Mouse (Mus musculus) right cerebral cortex, postnatal 4 days (tissue): ENCODE results near the gene Gm6803.
"Not testable (repeated sequence)": the region's sequence is repeated elsewhere in the genome, so short reads cannot be mapped to it uniquely, and the experiment has no call there.

Source experiments
- DNase-seq: peaks from one replicate; pipeline ENCODE4 v3.0.0-alpha.2; 2022

Gene Gm6803

GRCm38 (mm10) chr12:88018671-88019070 lies at the start of gene Gm6803:
Gene Gm6803, minus strand, starts transcription at chr12:88018771.
- DNase-seq: not testable (repeated sequence)

- not testable (repeated sequence) for DNase-seq
Observed at GRCm38 (mm10) chr12:88045226-88045625, 26.7 kb upstream of the Gm6803 start.

- not testable (repeated sequence) for DNase-seq
Observed at GRCm38 (mm10) chr12:88039703-88040102, 21.1 kb upstream of the Gm6803 start.

GRCm38 (mm10) chr12:88039062-88039461 lies 20.5 kb upstream of the Gm6803 start:
- DNase-seq: not testable (repeated sequence)

GRCm38 (mm10) chr12:88032250-88032649 lies 13.7 kb upstream of the Gm6803 start:
- DNase-seq: not testable (repeated sequence)

- not testable (repeated sequence) for DNase-seq
Observed at GRCm38 (mm10) chr12:88026704-88027103, 8.1 kb upstream of the Gm6803 start, which contains the start of gene Gm2056. Gene Gm2056, plus strand, starts transcription at chr12:88027004.

- DNase-seq: not testable (repeated sequence)
Observed at GRCm38 (mm10) chr12:88011548-88011947, 7.0 kb downstream of the Gm6803 start, which contains the start of gene Gm2075. Gene Gm2075, plus strand, starts transcription at chr12:88011848.

GRCm38 (mm10) chr12:88004118-88004517 lies 14.5 kb downstream of the Gm6803 start:
- not testable (repeated sequence) for DNase-seq

GRCm38 (mm10) chr12:87984000-87984399 lies 34.6 kb downstream of the Gm6803 start:
- not testable (repeated sequence) for DNase-seq
